Mouse (Mus musculus): ENCODE results near the gene Gclc. TPM values are rescaled to one million over a fixed set of nuclear protein-coding genes. Genes with fewer than 3 reads are reported as not detected.

Gclc gene
- total RNA-seq, 1 experiment from 2014 or later = 48.4 TPM

DNA sequence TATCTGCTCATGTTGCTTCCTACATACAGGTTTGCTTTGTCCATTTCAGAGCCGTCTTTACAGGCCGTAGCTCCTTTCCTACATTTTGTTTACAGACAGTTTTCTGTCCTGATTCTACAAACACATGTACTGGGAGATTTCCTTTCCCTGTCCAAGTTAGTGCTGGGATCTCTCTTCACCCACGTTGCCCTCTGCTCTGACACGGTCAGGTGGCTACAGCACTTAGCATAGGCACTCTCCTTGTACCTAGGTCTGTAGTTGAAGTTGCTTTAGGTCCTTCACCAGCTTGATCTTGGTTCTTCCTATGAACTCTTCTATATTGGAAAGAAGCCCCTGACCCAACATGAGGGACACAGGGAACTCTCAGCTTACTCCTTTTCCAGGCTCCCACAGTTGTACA lies 25.4 kb downstream of the Gclc start:
- no peak for ATAC-seq (replicated peaks; ENCODE audit: low read depth, poor library complexity, severe bottlenecking)

DNA sequence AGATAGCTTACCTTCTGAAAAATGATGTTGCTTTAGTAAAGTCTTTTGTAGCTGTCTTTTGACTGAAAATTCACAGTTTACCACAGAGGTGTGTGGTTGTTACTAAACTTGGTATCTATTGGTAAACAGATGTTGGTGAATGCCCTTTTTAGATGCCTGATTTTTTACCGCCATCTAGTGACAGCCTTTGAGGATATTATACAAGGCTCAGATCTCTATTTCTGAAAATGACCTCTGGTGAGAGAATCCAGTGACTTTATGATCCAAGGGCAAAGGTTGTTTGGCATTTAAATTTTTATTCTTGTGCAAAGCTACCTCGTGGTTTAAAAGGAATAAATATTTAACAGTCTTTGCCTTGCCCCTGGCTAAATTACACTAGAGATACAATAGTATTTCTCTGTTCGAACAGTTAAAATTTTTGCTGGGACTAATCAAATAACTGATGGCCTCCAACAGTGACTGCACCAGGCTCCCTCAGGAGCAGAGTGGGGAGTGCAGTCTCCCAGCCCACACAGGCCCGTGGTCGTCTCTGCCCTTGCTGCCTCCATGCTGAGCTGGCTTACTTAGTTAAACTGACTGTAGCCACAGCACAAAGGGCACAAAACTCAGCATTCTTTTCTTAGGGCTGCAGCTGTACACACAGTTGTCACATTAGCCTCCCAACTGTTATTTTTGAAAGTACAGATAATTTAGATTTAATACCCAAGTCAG lies 27.3 kb downstream of the Gclc start:
- ATAC-seq (replicated peaks; ENCODE audit: low read depth, poor library complexity, severe bottlenecking) = no peak

DNA sequence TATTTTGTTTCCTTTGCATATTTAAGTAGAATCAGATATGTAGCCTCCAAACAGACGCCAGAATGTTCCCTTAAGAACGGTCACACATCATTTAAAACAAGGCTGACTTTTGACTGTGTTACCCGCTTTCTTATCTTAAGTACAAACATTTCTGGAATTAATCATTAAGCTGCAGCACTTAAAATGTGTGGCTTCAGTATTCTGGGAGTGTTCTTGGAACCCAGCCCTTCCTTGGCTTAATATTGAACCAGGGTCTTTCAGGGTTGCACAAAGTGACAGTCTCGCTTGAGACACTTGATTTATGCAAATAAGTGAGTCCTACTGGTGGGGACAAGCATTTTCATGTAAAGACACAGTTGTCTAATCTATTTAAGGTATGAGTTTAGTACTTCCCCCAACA lies 27.9 kb downstream of the Gclc start:
- no peak for ATAC-seq (replicated peaks; ENCODE audit: low read depth, poor library complexity, severe bottlenecking)

DNA sequence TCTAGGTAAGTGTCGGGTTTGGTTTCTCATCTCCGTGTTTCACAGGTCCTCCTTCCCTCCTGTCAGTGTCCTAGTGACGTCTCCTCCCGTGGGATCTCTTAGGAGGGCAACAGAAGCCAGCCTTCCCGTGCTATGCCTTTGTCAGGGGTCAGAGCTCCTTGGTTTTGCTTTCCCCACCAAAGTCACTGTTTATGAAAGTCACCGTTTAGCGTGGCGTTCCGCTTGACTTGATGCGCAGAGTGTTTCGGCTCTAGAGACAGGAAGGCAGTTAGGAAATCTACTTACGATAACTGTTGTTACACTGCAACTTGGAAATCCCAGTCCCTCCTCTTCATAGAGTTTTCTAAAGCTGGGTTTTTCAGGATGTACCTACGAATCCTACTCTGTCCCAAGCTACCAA lies 28.7 kb downstream of the Gclc start:
- ATAC-seq (replicated peaks; ENCODE audit: low read depth, poor library complexity, severe bottlenecking) = no peak

DNA sequence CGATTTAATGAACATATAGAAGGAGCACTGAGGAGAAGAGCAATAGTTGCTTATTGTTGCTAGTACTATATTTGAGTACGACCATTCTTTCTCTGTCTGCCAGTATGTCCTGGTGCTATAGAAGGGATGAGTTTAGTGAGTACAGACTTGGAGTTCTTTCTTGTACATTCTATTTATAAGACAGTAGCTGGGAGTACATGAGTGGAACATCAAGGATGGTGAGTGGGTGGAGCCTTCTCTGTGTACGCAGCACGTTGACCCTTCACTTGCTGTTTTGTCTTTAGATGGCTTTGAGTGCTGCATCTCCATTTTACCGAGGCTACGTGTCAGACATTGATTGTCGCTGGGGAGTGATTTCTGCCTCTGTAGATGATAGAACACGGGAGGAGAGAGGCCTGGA lies 31.1 kb downstream of the Gclc start:
- no peak for ATAC-seq (replicated peaks; ENCODE audit: low read depth, poor library complexity, severe bottlenecking)

DNA sequence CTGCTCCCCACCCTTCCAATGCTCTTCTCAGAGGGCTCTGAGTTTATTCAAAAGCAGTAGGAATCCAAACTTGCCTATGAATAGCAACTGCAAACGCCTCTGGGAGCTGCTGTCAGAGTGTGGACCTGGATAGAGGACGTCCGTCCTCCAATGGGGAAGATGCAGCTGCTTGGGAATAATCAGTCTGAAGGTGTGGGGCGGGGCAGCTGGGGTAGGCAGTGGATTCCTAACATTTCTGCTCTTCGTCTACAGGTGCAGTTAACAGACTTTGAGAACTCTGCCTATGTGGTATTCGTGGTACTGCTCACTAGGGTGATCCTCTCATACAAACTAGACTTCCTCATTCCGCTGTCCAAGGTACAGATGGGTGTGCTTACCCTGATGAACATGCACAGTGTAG lies 33.6 kb downstream of the Gclc start:
- ATAC-seq (replicated peaks; ENCODE audit: low read depth, poor library complexity, severe bottlenecking) = no peak

DNA sequence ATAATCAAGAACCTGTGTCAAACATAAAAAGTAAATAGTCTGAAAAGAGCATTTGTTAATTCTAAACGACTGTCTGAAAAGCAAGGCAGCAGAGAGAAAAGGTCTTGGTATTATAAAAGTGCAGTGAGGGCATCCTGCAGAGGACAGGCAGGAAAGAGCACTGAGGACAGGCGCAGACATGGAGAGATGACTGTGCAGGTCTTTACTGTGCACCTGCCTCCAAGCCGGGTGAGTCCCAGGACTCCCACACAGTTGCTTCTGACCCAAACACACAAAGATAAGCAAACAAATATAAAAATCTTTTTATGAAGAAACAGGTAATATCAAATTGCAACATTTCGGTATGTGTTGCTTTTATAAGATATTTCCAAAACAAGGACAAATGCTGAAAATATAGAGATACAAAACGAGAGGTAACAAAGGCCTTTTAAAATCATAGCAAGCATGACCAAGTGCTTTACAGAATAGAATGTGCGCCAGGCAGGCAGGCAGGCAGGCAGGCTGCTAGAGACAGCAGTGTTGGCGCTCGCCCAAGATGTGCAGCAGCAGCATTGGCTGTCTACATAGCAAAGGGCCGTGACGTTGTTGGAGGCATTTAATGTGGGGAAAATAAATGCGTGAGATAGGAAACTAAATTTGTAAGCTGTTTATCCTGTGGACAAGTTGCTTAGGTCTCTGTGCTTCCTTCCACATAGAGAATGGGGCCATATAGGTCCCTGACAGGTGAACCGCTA lies 35.4 kb downstream of the Gclc start:
- ATAC-seq (replicated peaks; ENCODE audit: low read depth, poor library complexity, severe bottlenecking) = no peak

DNA sequence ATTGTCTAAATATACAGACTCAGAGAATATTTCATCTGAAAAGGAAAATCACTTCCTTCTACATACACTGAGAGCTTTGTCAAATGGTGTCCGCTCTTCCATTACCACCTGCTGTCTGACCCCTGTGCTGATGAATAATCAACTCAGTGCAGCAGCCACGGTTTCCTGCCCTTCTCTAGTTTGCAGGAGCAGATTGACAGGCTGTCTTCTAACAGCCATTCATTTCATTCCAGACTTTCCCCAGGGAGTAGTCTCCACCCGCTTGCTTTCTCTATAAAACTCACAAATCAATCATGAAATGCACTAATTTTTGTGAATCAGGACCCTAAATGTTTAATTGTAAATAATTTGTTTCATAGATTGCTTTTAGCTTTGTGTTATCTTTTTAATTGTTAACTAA lies 39.5 kb downstream of the Gclc start:
- no peak for ATAC-seq (replicated peaks; ENCODE audit: low read depth, poor library complexity, severe bottlenecking)

DNA sequence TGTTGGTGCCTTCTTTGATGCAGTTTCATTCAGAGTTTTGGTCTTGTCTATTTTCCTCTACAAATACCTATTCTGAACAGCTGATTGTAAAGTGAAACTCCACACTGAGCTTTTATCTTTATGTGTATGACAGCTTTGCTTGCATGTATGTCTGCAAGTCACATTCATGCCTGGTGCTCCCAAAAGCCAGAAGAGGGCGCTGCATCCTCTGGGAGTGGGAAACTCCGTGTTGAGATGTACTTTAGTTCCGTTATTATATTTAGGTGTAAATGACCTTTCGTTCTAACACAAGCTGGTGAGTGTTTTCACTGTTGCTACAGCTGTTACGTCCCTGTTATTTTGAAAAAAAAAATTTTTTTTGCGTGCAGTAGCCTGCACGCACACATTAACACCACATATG lies 48.1 kb downstream of the Gclc start:
- ATAC-seq (replicated peaks; ENCODE audit: low read depth, poor library complexity, severe bottlenecking) = no peak

DNA sequence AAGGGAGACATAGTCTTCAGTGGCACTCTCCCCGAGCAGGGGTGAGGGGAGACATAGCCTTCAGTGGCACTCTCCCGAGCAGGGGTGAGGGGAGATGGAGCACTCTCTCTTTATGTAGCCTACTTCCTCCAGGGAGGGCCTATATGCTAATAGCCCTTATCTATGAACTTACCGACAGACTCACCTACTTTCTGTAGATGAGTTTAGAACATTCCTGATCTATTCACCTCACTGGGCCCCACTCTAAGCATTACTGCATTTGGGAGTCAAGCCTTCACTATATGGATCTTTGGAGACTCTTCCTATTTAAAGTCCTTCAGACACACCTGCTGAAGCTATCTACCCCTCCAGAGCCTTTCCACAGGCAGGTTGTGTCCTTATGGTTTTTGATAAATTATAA lies 52.1 kb downstream of the Gclc start:
- ATAC-seq (replicated peaks; ENCODE audit: low read depth, poor library complexity, severe bottlenecking) = peak; percentile 28; the same call in 1 of the 2 replicates

DNA sequence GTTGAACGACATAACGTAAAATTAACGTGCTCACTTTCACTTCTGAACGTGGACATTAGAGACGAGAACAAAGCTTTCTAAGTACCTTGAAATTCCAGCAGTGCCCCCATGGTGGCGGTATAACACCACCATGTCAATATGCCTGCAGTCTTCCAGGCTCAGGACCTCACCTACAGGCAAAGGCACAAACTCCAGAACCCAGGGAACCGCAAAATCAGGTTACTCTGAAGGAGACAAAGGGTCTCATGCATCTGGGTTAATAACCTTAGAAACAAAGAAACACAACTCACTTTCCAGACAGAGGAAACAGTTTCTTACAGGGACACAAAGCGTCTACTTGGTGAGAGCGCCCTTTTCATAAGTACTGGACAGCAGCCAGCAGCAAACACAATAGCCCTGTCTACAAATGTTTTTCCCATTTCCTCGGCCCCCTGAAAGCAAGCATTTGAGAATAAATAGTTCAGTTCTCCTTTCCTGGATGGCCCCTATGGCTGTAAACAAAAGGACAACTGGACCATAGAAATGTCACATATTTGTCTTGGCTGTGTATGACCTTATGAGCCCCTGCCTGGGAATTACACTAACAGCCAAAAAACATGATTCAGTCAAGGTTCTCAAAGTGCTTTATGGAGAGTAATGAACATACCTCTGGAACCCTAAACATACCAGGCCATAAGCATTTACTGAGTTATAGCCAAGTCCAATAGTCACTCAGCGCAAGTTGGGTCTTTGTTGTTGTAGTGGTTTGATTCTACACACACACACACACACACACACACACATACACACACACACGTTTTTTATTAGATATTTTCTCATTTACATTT lies 52.7 kb downstream of the Gclc start:
- ATAC-seq (replicated peaks; ENCODE audit: low read depth, poor library complexity, severe bottlenecking) = peak; percentile 98

DNA sequence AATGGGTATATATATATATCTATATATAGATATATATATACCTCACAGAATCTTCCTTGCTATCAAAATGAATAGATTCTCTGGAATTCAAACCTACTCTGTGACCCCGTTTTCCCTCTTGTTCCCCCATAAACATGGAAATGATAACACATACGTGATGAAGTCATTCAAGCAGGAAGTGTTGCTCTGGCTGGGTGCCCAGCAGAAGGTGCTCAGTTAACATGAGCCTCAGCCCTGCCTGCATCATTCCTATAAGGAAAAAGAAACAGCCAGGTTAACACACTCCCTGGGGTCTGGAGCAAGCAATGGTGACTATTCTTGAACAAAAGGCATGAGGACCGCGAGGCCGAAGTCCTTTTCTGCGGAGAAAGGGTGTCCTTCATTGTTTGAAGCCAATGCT lies 54.1 kb downstream of the Gclc start:
- no peak for ATAC-seq (replicated peaks; ENCODE audit: low read depth, poor library complexity, severe bottlenecking)

DNA sequence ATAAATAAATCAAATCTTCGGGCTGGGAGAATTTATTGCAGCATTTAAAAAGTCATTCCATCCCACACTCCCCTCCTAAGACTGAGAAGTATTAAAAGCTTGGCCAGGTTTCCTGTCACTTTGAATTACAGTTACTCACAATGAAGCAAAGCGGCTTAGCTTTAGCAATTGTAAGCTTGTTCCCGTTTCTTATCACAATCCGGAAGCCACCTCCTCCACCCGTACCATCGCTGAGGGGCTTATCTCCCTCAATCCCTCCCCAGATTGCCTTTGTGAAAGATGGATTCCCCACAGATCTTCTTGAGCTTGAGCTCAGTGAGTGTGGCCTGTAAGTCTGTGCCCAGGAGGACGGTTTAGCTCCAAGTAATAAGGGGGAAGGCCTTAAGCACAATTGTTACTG lies 64.5 kb downstream of the Gclc start:
- ATAC-seq (replicated peaks; ENCODE audit: low read depth, poor library complexity, severe bottlenecking) = peak; percentile 92

DNA sequence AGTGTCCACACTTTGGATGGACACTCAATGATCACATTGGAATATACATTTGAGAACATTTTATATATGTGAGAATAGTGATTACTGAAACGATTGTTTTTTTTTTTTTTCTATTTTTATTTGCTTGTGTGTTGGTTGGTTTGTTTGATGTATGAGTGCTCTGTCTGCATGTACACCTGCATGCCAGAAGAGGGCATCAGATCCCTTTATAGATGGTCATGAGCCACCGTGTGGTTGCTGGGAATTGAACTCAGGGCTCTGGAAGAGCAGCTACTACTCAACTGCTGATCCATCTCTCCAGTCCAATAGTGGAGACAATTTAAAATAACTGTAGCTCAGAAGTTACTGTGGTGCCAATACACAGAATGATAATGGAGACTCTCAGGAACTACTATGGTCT lies 65.0 kb downstream of the Gclc start:
- ATAC-seq (replicated peaks; ENCODE audit: low read depth, poor library complexity, severe bottlenecking) = no peak

DNA sequence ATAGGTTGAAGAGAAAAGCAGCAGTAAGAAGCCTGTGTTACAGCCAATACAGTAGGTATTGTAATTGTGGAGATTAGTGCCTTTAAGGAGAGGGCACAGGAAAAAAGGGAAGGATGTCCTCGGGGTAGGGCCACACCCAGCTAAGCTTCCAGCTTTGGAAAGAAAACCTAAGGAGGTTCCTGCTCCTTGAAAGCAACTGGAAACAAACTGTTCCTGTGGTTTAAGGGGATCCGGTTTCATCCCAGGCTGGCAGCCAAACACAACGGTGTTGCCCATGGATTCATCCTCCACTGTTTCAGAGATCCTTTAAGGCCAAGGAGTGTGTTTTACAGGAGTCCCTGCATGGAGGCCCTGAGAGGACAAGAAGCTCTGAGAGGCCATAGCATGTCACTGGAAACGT lies 66.5 kb downstream of the Gclc start:
- no peak for ATAC-seq (replicated peaks; ENCODE audit: low read depth, poor library complexity, severe bottlenecking)

DNA sequence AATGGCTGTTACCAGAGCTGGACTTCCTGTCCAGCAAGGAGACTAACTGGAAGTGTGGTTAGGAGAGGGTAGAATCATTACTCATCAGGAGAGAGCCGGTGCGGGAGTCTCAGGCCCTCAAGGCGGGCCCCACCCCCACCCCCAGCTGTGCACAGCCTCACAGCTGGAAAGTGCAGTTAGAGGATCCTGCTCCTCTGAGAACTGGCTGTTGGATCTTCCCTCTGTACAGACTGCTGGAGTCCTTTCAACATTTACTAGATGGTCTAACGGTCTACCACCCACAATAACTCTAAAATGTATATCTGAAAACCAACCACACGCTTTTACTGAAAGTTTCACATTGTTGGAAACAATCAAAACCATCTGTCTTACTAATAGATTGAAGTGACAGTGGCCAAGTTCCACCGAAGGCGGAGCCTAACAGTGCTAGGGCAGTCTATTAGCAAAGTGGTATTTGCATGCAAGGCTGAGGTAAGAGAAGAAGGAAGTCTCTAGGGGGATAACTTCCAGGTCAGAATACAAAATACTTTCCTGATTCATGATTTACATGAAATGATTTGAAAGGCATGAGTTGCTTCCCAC lies 71.1 kb downstream of the Gclc start:
- no peak for ATAC-seq (replicated peaks; ENCODE audit: low read depth, poor library complexity, severe bottlenecking)

DNA sequence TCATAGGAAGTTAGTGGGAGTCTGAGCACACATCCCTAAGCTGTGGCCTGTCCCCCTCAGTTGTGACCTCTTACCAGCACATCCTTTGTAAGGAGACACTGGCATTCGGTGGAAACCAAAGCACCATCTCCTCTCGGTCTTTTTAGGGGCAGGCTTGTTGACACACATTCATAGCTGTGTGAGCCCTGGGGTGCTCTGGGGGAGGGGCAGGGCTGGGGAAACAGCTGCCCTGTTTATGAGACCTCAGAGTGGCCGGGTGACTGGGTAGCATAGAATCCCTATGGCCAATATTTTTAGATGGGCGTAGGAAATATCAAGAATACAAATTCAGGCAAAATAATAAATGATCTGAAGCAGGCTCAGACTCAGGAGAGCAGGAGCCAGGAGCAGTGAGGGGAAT lies 71.9 kb downstream of the Gclc start:
- no peak for ATAC-seq (replicated peaks; ENCODE audit: low read depth, poor library complexity, severe bottlenecking)

DNA sequence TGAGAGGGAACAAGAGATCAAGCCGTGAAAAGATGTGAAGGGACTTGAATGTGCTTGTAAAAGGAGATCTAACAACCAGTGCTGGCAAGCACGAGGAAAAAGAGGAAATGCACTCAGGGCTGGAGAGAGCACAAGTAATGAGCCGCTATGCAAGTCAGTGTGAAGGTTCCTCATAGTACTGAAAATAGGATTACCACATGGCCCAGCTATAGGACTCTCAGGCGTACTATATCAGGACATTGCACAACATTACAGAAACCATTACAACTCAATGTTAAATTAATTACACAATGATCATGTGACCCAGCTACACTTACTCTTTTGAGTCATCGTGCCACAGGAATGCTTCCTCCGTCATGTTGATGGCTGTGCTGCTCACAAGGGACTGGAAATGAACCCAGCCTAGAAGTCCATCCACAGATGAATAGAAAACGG lies 74.2 kb downstream of the Gclc start:
- ATAC-seq (replicated peaks; ENCODE audit: low read depth, poor library complexity, severe bottlenecking) = peak; percentile 100

DNA sequence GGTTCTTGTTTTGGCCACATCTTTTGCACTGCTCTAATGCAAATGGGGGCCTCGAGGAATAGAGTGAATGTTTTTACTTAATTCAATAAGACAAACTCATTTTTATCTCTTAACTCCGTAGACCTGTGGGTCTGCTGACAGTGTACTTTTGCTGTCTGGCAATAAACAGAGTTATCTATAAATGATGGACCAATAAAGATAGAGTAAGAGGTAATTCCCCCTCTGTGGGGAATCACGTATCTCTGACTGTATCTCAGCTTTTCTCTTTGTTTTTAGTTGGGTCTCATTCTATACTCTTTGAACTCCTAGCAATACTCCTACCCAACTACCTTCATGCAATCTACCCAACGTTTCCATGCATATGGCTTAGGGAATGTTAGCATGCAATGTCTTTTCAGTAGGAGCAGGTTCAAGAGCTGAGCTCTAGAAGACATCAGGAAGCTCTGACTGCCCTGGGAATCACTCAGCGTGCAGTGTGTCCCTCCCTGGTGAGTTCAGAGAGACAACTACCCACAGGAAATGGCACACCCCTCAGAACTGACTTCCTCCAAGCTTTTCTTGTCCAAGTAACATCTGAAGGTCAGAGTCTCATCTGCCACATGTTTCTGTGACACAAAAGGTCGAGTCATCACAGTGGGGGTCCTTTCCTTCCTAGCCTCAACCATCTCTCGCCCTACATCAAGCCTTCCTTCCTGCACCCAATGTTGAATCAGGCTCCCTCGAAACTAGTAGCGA lies 80.1 kb downstream of the Gclc start:
- no peak for ATAC-seq (replicated peaks; ENCODE audit: low read depth, poor library complexity, severe bottlenecking)

DNA sequence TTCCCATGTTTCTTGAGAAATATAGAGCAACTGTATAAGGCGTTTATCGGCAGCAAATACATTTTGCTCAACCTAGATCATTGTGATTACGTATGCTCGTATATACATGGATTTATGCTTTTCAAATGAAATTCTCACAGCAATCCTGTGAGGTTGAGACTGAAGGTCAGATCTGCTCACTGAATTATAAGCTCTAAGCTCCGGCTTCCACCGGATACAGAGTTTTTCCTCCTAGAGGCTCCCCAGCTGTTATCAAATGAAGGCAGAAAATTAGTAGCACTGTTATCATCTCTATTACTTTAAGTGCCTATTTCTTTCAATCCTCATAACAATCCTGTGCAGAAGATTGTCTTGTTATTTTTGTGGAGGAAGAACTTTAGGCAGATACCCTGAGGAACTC lies 80.8 kb downstream of the Gclc start:
- no peak for ATAC-seq (replicated peaks; ENCODE audit: low read depth, poor library complexity, severe bottlenecking)
